Mouse (Mus musculus) Muller cell, postnatal 12 days (primary cell): ENCODE results near the gene Lamb1.

Experiments used
- DNase-seq: peaks from one replicate; pipeline ENCODE4 v3.0.0-alpha.2; 2015; ENCODE audit errors: inconsistent ontology term

Lamb1 gene

DNA sequence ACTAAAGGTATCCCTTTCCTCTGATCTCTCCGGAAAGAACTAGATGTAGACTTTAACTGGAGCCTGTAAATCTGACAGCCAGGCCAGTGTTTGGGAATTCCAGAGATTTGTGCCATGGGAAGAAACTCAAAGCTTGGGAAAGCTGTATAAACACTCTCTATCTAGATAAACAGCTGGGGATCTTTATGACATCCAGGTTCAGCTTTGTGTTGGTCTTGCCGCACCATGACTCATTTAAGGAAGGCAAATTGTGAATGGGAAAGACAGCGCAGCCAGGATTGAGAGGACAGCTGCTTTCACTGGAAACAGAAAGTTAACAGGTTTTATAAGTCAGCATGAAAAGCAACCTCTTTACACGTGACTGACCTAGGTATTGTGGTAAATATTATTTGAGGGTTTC is 12.8 kb upstream of the Lamb1 start:
- DNase-seq, result no peak

DNA sequence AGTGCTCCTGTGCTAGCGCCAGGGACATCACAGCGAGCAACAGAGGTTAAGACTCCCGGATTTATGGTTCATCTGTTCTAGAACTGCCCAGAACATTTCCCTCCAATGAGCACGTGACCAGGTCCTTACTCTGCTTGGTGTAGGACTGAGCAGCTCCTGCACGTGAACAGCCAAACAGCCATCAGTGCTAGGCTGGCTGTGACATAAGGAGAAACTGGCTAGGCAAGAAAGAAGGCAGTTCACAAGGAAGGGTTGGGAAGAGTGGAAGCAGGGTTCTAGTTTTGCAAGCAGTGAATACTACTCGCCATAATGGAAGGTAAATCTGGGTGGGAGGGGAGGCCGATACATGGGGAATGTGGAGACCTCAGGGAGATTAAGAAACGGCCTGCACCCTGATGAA is 10.1 kb upstream of the Lamb1 start:
- no peak for DNase-seq

DNA sequence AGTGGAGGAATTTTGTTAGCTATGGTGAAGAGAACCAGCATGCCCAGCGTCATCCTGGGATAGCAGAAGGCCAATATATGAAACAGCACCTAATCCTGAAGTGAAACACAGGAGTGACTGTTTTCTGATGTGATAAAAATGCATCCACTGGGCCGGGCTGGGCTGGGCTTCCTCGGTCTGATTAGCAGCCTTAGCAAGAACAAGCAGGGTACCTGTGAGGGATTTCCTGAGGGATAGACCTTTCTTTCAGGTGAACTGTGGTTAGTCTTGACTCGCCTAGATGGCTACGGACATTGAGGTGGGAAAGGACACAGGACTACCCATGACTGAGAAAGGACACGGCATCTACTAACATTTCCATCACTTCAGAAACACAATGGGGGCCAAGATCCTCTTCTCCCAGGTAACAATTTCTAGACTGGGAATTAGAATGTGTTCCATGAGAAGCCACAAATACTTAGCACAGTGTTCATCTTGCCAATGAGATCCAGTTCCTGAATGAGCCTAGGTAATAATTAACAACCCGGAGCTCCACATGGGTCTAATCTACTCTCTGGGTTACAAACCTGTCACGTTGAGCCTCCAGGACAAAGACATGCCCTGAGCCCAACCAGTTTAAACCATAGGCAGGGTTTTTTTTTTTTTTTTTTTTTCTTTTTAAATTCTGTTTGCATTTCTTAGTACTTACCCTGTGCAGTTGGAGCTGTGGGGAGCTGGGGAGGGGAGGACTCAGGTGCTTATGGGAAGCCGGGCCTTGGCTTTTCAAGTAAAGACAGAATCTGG is 8.7 kb upstream of the Lamb1 start:
- no peak for DNase-seq

DNA sequence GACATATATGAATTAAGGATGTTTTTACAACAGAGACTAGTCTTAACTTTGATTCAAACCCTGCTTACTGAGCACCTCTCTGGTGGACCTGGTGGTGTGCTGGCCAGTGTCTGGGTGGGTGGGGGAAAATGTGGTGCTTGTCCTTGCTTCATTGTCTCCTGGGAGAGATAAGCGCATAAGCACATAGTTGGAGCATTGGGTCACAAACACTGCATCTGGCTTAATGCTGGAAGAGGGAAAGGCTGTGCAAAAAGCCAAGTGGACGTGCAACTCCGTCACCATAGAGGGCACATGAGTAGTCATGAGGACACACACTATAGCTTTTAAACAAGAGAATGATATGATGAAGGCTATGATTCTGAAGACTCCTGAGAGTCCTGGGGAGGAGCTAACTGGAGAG is 3.2 kb upstream of the Lamb1 start:
- no peak for DNase-seq

DNA sequence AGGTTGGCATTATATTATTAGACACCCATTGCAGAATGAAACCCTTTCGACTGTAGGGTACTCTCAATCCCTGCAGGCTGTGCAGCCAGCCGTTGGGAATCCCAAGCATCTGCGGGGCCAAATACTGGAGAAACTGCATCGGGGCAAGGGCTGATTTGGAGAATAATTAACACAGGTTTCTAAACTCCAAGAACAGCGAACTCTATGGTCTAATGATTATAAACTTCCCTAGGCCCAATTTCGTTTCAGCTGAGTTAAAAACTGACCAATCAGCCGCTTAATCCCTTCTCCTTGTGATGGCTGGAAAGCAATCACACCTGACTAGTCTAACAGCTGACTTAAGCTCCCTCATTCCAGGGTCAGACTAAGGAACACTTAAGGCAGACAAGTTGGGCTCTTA is 1.1 kb upstream of the Lamb1 start:
- no peak for DNase-seq

DNA sequence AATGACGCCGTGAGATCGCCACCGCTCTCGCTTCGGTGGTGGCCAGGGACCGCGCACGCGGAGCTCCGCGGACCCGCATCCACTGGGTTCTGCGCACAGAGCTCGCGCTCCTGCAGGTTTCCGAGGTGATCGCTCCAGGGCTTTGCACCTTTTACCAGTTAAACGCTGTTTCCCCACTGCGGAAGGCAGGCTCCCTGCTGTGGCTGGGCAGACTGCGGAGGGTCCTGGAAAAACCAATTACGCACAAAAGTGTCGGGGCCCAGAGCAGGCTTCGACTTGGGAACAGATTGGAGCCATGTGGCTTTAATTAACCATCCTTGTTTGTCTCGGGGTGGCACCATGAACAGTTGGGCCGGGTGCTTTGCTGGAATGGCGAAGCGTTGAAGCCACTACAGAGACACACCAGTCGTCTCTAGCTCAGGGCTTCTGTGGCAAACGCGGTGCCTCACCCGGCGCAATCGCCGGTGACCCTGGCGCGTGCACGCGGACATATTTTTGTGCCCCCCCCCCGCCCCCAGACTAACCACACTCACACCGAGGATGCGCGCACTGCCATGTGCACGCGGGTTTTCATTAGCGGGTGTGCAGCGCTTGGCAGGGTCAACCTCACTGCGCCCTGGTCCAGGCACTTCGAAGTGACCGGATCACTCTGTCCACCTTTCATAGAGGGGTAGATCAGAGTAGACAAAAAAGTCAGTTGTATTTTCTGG is 843 bp downstream of the Lamb1 start:
- peak; percentile 67 for DNase-seq

DNA sequence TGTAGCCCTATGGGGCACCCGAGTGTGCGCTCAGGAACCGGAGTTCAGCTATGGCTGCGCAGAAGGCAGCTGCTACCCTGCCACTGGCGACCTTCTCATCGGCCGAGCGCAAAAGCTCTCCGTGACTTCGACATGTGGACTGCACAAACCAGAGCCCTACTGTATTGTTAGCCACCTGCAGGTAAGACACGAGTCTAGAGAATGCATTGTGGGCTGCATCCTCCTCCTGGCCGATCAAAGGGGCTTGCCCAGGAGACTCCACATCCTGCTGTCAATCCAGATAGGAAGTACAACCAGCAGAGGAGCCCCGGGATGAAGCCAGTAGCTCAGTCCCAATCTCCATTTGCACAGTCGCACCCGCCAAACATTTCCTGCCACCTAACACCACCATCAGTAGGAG is 1.7 kb downstream of the Lamb1 start:
- peak; percentile 32 for DNase-seq

DNA sequence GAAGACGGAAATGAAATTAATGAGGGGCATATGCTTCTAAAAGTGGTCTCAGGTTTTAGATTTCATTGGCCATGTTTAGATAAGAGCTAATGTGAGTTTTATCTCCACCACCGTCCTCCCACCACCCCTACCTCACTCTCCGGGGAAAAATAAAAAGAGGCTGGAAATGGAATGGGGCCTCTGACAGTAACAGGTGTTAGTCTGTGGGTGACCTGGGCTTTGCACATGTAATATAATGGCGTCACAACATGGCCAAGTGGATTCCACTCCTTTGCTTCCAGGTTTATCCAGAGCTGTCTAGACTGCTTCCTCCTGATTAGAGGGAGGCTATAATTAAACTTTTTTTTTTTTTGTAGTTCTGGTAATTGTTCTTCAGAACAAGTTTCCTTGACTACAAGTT is 2.3 kb downstream of the Lamb1 start:
- DNase-seq, result no peak

DNA sequence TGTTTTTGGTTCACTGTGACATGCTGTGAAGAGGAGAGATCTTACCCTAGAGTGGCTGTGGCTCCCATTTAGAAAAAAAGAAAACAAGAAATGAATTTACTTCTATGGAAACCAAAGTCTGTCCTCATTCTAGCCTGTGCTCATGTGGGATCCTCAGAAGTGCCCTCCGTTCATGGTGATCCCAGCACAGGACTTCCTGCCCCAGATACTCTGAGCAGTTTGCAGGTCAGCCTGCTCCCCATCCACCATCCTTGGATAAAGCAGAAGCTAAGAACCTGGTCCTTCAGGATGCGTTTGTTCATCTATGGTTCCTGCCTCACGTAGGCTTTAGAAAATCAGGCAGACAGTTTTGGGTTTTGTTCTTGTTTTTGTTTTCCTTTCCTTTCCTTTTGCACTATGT is 3.3 kb downstream of the Lamb1 start:
- no peak for DNase-seq

DNA sequence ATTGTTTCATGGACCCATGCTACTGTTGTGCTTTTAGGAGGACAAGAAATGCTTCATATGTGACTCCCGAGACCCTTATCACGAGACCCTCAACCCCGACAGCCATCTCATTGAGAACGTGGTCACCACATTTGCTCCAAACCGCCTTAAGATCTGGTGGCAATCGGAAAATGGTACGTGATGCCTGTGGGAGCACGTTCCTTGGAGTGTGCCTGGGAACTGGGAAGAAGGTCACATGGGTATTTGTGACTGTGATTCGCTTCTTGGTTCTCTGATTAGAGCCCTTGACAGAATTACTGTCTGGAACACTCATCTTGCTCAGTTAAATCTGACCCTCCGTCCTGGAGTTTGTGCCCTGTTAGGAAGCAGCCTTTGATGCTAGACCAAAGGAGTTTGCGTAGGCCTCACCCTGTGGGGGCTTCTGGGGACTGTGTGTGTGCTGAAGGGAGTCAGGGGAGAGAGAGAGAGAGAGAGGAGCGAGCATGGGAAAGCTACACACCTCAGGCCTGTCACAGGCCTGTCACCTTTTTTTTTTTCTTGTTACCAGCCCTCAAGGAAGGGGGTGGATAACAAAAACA is 4.1 kb downstream of the Lamb1 start:
- DNase-seq, result no peak

DNA sequence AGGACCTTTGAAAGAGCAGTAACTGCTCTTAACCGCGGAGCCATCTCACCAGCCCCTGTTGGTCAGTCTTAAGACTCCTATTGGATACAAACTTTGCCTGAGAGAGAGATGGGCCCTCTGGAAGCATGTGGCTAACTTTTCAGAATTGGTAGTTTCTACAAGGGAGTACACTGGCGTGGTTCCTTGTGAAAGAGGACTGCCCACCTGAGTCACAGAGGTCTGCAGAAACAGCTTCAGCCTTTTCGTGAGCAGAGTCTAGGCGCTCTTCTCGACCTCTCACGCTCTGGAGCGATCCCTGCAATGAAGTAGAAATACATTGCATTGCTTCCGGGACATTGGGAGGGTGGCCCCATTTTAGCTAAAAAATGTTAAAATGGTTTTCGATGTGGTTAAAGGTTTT is 5.3 kb downstream of the Lamb1 start:
- no peak for DNase-seq

DNA sequence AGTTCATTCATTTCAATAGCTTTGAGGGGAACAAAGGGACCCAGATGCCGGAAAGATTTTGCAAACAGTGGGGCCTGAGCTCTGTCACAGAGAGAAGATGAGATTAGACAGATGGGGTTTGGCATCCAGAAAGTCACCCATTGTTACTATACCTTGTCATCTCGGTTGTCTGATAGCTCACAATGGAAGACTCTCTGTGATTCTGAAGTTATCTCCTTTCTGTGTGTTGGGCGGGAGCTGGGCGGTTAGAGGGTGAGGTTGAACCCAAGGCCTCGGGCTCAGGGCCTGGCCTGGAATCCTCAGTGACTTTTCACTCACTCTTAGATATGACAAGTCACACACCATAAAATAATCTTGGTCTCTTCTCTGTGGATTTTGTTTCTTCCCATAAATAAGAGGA is 5.7 kb downstream of the Lamb1 start:
- DNase-seq, result peak; percentile 81

DNA sequence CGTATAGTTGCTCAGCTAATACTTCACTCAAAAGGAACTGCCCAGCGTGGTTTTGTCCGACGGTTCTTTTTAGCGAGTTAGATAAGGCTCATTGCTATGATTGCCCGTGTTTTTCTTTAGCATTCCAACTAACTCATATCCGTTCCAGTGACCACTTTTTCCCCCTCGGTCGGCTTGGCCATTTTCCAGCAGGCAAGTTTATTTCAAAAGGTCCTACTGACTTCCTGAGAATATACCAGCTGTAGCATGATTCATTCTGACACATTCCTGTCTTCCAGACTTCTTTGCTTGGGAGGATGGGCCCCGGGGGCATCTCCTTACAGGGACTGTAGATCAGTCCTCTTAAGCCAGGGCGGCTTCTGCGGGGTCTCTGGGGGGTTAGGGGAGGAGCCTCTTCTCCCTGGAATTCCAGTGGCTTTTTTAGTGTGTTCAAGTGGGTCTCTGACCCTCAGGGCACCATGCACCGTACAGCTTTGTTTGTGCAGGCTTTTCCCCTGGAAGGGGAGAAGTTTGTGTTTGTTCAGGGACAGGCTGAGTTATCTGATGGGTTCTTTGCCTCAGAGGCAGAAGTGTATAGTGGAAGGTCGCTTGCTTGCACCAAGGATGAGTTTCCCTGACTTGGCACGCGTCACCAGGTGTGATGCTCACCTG is 6.5 kb downstream of the Lamb1 start:
- peak; percentile 96 for DNase-seq

DNA sequence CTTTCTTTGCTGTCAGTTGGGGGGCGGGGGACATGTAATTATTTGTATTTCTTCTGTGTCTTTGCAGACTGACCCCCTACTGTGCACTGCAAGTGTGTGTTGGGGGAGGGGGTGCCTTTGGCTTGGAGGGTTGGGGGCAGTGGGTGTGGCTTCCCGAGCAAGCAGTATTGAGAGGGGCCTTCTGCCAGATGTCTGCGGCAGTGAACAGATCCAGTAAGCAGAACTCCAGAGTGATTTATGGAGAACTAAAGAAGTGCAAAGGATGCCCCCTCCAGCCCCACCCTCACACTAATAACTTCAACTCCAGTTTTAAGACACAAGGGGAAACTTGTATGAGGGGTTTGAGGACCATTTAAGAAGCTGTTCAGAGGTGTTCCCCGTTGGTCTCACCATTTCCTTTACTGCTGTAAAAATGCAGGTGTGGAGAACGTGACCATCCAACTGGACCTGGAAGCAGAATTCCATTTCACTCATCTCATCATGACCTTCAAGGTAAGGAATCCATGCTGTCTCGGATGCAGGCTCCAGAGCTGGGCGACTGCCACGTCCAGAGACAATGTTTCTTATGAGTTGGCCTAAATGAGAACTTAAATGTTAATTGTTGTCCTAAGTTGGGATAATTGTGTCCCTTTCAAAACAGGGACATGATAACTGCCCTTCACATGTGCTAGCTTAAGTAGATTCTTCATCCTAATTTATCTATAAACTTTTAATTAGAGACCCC is 7.1 kb downstream of the Lamb1 start:
- peak; percentile 75 for DNase-seq

DNA sequence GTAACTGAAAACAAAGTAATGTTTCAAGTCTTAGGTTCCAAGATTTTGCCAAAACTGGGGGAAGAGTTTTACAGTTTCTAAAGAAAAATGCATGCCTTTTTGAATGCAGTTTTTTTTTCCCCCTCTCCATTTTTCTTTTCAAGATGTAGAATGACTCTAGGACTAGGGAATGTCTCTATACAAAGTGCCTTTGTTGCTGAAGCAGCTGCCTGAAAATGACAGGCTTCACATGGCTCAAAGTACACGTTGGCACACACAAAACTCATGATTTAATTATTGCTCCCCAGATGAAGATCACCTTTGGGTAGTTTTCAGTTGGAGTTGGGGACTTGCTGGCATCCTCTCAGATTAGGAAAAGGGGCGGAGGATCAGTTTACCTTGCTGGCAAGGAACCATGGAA is 7.8 kb downstream of the Lamb1 start:
- DNase-seq, result peak; percentile 86

DNA sequence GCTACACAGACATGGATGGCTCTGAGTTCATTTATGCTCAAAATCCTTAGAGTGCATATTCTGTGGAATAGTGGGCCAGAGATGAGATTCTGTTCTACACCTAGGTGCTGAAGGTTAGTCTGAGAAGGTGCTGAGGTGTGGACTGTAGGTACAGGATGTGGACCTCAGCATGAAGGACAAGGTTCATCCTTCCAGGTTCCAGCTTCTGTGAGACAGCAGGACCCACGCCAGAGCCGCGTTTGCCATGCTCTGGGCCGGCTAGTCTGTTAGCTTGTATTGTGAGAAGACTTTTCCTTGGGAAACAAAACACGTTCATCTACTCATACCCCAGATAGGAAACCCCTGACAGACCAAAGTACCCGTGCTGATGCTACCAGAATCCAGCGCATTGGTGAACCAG is 8.6 kb downstream of the Lamb1 start:
- no peak for DNase-seq

DNA sequence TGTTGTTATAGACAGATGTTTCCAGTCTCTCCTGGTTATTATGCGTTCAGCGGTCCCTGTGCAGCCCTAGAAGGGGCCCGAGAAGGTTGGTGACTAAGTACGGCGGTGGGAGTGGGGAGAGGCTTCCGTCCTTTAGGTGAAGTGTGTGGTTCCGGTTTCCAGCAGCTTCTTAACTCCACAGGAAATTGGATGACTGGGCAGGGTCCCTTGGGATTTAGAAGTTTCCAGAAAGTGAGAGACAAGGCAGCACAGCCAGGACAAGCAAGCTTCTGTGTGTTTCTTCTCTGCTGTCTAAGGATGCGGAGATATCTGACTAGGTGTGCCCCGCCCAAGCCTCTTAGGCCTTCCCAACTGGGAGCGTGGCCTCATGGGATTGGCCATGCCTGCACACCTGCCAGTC is 10.4 kb downstream of the Lamb1 start:
- DNase-seq, result no peak

DNA sequence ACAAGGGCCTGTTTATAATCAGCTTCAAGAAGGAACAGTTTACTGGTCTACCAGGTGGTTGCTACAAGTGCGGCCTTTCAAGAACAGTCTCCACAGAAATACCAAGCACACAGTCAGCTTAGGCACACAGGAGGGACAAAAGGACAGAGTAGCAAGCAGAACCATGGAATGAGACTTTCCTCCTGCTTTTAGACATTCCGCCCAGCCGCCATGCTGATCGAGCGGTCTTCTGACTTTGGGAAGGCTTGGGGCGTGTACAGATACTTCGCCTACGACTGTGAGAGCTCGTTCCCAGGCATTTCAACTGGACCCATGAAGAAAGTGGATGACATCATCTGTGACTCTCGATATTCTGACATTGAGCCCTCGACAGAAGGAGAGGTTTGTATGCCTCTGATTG is 13.2 kb downstream of the Lamb1 start:
- DNase-seq, result no peak

DNA sequence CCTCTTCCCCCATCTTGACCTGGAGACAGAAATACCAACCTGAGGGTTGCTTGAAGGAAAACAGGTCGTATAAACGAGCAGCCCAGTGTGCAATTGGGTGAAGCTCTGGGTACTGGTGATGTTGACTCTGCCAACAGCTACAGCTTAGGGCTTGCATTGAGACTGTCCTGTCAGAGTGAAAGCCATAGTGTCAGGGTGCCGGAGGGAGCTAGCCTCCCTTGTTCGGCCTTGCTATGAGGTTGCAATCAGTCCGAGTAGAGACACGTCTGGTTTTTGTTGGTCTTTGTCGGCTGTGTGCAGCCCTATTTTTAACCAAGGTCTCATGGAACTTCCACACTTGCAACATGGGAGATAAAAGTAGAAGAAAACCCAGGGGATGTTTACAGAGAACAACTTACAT is 15.3 kb downstream of the Lamb1 start:
- DNase-seq, result no peak

DNA sequence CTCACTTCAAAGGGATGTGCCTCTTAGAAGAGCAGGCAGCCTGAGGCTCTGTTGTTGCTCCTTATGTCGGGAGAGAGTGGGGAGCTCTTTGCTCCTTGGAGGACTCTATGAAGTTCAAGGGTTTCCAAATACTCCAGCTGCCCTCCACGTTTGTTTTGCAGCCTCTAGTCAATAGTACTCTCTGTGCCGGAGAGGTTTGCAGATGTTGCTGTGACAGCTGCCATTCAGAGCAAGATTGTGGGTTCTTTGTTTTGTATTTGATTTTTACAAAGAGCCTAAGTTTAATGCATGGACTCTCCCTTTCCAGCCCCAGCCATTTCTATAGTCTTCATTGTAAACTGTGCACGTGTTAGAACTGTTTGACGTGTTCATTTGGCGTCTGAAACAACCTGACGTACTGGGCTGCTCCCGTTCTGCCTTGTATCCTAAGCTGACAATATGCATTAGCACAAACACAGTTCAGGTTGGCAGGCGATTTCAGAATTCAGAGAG is 16.1 kb downstream of the Lamb1 start:
- DNase-seq, result no peak

DNA sequence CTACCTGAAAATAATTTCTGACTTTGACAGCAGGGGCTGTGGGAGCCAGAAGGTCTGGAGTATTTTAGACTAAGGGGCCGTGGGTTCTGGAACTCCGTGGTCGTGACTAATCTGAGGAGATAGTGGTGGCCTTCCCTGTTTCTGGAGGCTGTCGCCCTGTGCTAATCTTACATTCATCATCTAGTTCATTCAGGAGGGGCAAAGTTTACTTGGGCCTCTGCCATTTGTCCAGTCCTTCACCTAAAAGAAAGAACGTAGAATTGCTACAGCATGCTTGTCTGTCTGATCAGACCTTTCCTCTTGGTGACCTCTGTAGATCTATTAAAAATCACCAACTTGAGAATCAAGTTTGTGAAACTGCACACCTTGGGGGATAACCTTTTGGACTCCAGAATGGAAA is 17.2 kb downstream of the Lamb1 start:
- no peak for DNase-seq

DNA sequence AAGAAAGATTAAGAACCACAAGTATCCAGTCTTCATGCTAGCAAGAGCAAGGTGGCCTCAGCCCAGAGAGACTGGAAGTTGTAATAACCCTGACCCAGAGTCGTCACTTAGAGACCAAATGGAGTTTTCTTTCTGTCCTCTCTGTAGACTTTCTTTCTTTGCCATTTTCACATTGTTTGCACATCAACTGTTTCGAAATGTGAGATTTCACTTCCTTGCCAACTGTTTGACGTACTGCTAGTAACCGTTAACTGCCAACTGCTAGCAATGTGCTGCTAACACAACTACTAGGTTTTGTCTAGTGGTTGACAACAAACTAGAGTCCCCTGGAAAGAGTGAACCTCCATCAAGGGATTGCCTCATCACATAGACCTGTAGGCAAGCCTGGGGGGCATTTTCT is 18.1 kb downstream of the Lamb1 start:
- no peak for DNase-seq
